Mouse (Mus musculus): ENCODE data around the gene 1110002E22Rik.

- TF ChIP-seq CTCF (IDR thresholded peaks at IDR 0.05; ENCODE audit: low read depth, low read length), result no peak
- no peak for TF ChIP-seq POLR2A (IDR thresholded peaks at IDR 0.05; ENCODE audit: borderline replicate concordance, low read depth, low read length)
Measured at GRCm38 (mm10) chr3:138049555-138049954, 15.3 kb upstream of the 1110002E22Rik start.
